Mouse (Mus musculus) limb, embryonic 11.5 days (tissue): ENCODE measurements around the gene Tnfaip8l1. TPM values are rescaled to one million over a fixed set of nuclear protein-coding genes. Genes with fewer than 3 reads are reported as not detected.
A peak's percentile ranks its signal among the peaks of the same experiment; 100 is the strongest.

Experiments
- ATAC-seq: fragments of 200-750 bp; cut with Nextera tagmentation; 2 replicates; pipeline ENCODE4 v1.8.0; 2017; ENCODE audit warnings: low read depth; ENCODE audit not compliant: insufficient number of reproducible peaks, low FRiP score, low TSS enrichment
- DNase-seq: peaks from one replicate; pipeline ENCODE4 v3.0.0-alpha.2; 2015; ENCODE audit warnings: low spot score
- H3K27ac ChIP-seq: fragments of 300-500 bp; sonication (generic); replicated peaks from 2 replicates; pipeline ENCODE4 v1.5.1; 2014; ENCODE audit warnings: low read depth, mild to moderate bottlenecking, low read length
- H3K27me3 ChIP-seq: fragments of 300-500 bp; sonication (generic); 2 replicates; pipeline ENCODE4 v1.6.1; 2014; ENCODE audit warnings: mild to moderate bottlenecking, low read length, mixed read lengths; ENCODE audit not compliant: control insufficient read depth, insufficient read depth
- H3K36me3 ChIP-seq: fragments of 300-500 bp; sonication (generic); 2 replicates; pipeline ENCODE4 v1.6.1; 2014; ENCODE audit warnings: mild to moderate bottlenecking, low read length, moderate library complexity, mixed read lengths; ENCODE audit not compliant: control insufficient read depth, insufficient read depth
- H3K4me1 ChIP-seq: fragments of 300-500 bp; sonication (generic); 2 replicates; pipeline ENCODE4 v1.6.1; 2014; ENCODE audit warnings: low read length, mixed read lengths; ENCODE audit not compliant: control insufficient read depth, insufficient read depth
- H3K4me2 ChIP-seq: fragments of 300-500 bp; sonication (generic); 2 replicates; pipeline ENCODE4 v1.6.1; 2014; ENCODE audit warnings: low read depth, mild to moderate bottlenecking, moderate library complexity; ENCODE audit not compliant: severe bottlenecking
- H3K4me3 ChIP-seq: fragments of 300-500 bp; sonication (generic); 2 replicates; pipeline ENCODE4 v1.5.1; 2014; ENCODE audit warnings: low read depth, low read length
- H3K9ac ChIP-seq: fragments of 300-500 bp; sonication (generic); 2 replicates; pipeline ENCODE4 v1.6.1; 2014; ENCODE audit warnings: mild to moderate bottlenecking, low read length
- H3K9me3 ChIP-seq: fragments of 300-500 bp; sonication (generic); 2 replicates; pipeline ENCODE4 v1.6.1; 2016; ENCODE audit warnings: low read length; ENCODE audit not compliant: control insufficient read depth
- WGBS: fragments of 180-500 bp; shearing (Covaris S2); extraction: QIAGEN DNeasy Blood & Tissue Kit; methylation state at CpG from one replicate; pipeline ENCODE4 v1.1.7; 2014; 5-methylcytosine and 5-hydroxymethylcytosine counted together
- polyA plus RNA-seq: library from polyadenylated mRNA; unstranded; fragments of >200 nt; fragmentation: Nextera tagmentation; extraction: Ambion mirVana; gene quantifications from 2 replicates; pipeline ENCODE4 v1.2.1, GENCODE M21; 2014

Gene Tnfaip8l1
- polyA plus RNA-seq, 1 experiment from 2014 or later: 9.2 TPM

DNA sequence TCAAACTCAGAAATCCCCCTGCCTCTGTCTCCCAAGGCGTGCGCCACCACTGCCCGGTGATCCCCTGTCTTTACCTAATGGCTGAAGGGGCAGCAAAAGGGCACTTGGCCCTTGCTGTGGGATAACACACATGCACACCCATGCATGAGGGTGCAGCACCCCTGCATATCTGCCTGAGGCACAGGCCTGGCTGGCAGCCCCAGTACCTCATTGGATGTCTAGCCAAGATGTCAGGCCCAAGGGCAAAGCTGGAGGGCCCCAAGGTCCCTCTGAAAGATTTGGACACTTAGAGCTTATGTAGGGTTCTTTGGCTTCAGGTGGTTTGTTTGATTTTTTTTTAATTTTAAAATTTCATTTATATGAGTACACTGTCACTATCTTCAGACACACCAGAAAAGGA lies 13.1 kb downstream of the Tnfaip8l1 start:
- no peak overlapping the region for H3K9ac ChIP-seq
- H3K27me3 ChIP-seq: no peaks in the 10 kb centered on the region
- H3K4me2 ChIP-seq: no peak overlapping the region
- no peak overlapping the region for H3K27ac ChIP-seq
- no peak for DNase-seq
- 95% methylated on average over 3 of the region's 3 CpGs for WGBS
- H3K36me3 ChIP-seq: peaks cover 22% of the 10 kb centered on the region
- H3K4me3 ChIP-seq: no peak overlapping the region
- no peaks in the 10 kb centered on the region for H3K4me1 ChIP-seq
- no peak for ATAC-seq
- no peaks in the 10 kb centered on the region for H3K9me3 ChIP-seq

DNA sequence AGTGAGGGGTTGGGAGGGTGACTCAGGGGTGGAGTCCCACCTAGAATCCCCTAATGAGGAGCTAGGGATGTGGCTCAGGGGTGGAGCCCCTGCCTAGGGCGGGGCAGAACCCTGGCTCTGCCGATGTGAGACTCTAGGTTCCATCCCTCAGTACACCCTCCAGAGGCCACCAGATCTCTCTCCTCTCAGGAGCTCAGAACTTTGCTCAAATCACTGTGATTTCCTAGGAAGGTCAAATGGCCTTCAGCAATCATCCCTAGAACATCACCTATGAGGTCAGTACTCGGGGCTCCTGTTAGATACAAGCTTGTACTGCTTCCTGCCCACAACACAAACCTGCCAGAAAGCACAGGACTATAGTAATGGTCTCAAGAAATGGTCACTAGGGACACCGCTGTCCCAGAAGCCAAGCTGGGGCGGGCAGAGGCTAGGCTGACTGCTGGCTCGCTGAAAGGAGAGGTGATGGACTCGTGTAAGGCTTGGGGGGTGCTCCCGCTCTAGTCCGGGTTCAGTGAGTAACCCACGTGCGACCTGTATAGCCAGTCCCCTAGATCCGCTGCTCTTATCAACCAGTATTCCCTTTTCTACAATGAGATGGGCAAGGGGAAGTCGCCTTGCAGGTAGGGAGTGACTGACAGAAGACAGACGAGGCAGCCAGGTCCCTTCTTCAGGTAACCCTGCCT lies 20.8 kb downstream of the Tnfaip8l1 start:
- WGBS: 3% methylated on average over 14 of the region's 14 CpGs
- peak overlapping the region; percentile 85 for H3K4me3 ChIP-seq
- no peak overlapping the region for H3K27ac ChIP-seq
- peak; percentile 20; the same call in 1 of the 2 replicates for ATAC-seq
- H3K9me3 ChIP-seq: no peaks in the 10 kb centered on the region
- DNase-seq: peak; percentile 32
- no peaks in the 10 kb centered on the region for H3K27me3 ChIP-seq
- H3K36me3 ChIP-seq: peaks cover 9% of the 10 kb centered on the region; the same call in 1 of the 2 replicates
- H3K4me2 ChIP-seq: peak overlapping the region; percentile 78
- H3K9ac ChIP-seq: peak overlapping the region; percentile 70
- H3K4me1 ChIP-seq: peaks cover 9% of the 10 kb centered on the region

DNA sequence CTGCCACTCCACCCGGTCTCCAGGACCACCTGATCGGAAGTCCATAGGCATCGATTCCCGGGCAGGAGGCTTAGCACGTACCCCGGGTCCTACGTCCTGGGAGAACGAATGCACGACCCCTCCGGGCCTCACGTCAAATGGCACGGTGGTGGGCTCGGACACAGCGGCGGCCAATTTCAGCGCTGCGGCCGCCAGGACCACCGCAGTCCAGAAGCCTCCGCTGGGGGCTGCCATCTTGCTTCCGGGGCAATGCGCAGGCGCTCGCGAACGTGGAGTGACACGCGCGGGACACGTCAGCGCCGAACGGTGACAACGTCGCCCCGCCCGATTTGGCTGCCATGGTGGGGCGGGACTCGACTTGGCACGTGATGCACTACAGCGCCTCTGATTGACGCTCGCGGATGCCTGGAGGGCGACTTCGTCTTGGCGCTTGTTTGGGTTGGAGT lies 21.4 kb downstream of the Tnfaip8l1 start, which contains the start of gene Mydgf:
Mydgf (minus strand) TSS at position 263 of the 446 bp plus-strand sequence.
- Histone ChIP-seq H3K4me1 (peaks cover 9% of the 10 kb centered on the region), H3K4me2 (peak within 1 kb of the TSS; percentile 78), H3K27me3 (no peaks in the 10 kb centered on the region), H3K4me3 (peak within 1 kb of the TSS; percentile 85), H3K9me3 (no peaks in the 10 kb centered on the region), H3K9ac (peak within 1 kb of the TSS; percentile 70), H3K27ac (no peak within 1 kb of the TSS), H3K36me3 (peaks cover 11% of the 10 kb centered on the region; the same call in 1 of the 2 replicates)
- DNase-seq (peak; percentile 97), ATAC-seq (peak; percentile 85)
- WGBS: under 1% methylated on average over 47 of the region's 47 CpGs

DNA sequence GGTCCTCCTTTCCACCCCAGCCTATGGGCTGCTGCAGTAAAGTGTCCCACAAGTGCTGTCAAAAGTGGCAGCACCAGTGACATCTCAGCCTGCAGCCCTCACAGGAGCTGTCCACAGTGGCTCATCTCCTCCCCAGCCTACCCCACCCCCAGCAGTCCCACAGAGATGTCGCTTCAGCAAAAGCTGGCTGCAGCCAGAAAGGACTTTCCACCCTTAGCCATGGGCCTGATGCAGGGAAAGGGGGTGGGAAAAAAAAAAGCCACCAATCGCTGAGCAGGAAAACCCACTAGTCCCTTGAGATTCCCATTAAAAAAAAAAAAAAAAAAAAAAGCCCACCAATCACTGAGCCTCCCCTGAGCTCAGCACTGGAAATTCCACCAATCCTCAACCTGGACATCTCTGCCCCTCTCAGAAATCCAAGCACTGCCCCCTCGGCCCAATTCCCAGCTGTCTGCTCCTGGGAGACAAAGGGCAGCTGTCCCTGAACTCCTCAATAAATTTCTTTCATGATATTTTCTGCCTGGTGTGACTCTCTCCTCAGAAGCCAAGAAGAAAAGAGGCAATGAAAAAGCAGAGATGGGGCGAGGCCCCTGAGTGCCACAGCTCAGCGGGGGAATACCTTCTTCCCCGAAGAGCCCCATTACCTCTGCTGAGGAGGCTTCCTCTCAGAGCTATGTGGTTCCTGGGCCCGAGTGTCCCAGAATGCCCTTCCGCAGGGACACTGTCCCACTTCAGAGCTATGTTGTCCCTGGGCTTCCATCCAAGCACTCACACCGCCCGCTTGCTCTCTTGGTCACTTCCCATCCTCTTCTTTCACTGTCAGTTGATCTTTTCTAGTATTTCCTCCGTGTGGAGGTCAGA lies 23.2 kb downstream of the Tnfaip8l1 start:
- Histone ChIP-seq H3K9ac (no peak overlapping the region), H3K4me2 (no peak overlapping the region), H3K27ac (peak overlapping the region; percentile 67; the same call in 1 of the 2 replicates), H3K9me3 (no peaks in the 10 kb centered on the region), H3K27me3 (no peaks in the 10 kb centered on the region), H3K4me3 (no peak overlapping the region), H3K36me3 (peaks cover 6% of the 10 kb centered on the region; the same call in 1 of the 2 replicates), H3K4me1 (peaks cover 9% of the 10 kb centered on the region)
- WGBS: 49% methylated on average over 11 of the region's 11 CpGs
- ATAC-seq (peak; percentile 18; the same call in 1 of the 2 replicates), DNase-seq (no peak)

DNA sequence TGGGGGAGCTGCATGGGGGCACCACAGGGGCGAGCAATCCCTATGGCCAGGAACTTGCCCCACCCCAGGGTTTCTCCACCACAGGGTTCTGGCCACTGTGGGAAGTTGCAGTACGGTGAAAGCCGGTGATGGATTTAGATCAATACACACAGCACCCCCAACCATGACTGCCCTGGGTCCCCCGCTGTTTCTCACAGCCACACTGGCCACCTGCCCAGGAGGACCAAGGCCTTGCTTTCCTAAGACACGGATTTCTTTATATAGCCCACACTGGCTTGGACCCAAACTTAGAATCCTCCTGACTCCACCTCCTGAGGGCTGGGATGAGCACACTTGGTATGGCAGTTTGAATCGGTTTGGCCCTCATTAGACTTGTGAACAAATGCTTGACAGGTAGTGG lies 29.0 kb downstream of the Tnfaip8l1 start:
- no peak for DNase-seq
- no peaks in the 10 kb centered on the region for H3K27me3 ChIP-seq
- H3K27ac ChIP-seq: no peak overlapping the region
- H3K9me3 ChIP-seq: no peaks in the 10 kb centered on the region
- H3K9ac ChIP-seq: no peak overlapping the region
- no peak for ATAC-seq
- no peak overlapping the region for H3K4me2 ChIP-seq
- H3K4me1 ChIP-seq: no peaks in the 10 kb centered on the region
- H3K4me3 ChIP-seq: no peak overlapping the region
- 92% methylated on average over 6 of the region's 6 CpGs for WGBS
- H3K36me3 ChIP-seq: peaks cover 20% of the 10 kb centered on the region; the same call in 1 of the 2 replicates

DNA sequence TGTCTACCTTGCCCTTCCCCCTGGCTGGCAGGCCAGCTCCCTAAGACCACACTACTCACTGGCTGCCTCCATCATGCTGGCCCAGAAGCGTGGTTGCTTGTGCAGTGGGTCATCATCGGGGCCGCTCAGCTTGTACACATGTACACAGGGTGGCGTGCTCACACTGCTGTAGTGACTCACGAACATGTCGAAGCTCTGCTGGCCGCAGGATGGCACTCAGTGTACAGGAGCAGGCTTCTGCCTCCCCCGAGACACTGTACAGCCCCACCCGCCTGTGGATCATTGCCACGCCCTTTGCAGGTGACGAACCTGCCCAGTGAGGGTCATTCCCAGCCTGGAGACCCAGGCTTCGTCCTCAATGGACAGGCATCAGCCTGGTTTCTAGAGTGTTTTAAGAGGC lies 32.1 kb downstream of the Tnfaip8l1 start:
- H3K4me3 ChIP-seq: no peak overlapping the region
- H3K27ac ChIP-seq: no peak overlapping the region
- 92% methylated on average over 12 of the region's 12 CpGs for WGBS
- no peak overlapping the region for H3K9ac ChIP-seq
- H3K9me3 ChIP-seq: peaks cover 3% of the 10 kb centered on the region; the same call in 1 of the 2 replicates
- H3K36me3 ChIP-seq: peaks cover 39% of the 10 kb centered on the region
- H3K4me2 ChIP-seq: no peak overlapping the region
- ATAC-seq: no peak
- H3K4me1 ChIP-seq: no peaks in the 10 kb centered on the region
- DNase-seq: no peak
- no peaks in the 10 kb centered on the region for H3K27me3 ChIP-seq

DNA sequence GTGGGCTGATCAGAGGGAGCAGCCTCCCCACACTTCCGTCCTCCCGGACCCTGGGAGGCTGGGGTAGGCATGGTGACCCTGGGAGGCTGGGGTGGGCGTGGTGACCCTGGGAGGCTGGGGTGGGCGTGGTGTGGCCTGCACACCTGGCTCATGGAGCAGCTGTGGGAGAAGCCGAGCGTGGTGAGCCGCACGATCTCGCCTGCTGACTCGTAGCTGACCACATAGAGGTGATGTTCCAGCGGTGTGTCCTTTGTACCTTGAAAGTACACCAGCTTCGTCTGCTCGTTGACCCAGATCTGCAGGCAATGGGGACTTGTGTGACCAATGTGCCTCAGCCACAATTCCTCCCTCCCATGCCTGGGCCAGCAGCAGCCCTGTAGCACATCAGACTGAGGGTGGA lies 32.5 kb downstream of the Tnfaip8l1 start:
- H3K36me3 ChIP-seq: peaks cover 38% of the 10 kb centered on the region
- no peak overlapping the region for H3K4me2 ChIP-seq
- H3K4me1 ChIP-seq: no peaks in the 10 kb centered on the region
- no peak overlapping the region for H3K9ac ChIP-seq
- no peak for DNase-seq
- peaks cover 3% of the 10 kb centered on the region; the same call in 1 of the 2 replicates for H3K9me3 ChIP-seq
- no peak for ATAC-seq
- no peak overlapping the region for H3K4me3 ChIP-seq
- H3K27ac ChIP-seq: no peak overlapping the region
- 89% methylated on average over 13 of the region's 13 CpGs for WGBS
- H3K27me3 ChIP-seq: no peaks in the 10 kb centered on the region

DNA sequence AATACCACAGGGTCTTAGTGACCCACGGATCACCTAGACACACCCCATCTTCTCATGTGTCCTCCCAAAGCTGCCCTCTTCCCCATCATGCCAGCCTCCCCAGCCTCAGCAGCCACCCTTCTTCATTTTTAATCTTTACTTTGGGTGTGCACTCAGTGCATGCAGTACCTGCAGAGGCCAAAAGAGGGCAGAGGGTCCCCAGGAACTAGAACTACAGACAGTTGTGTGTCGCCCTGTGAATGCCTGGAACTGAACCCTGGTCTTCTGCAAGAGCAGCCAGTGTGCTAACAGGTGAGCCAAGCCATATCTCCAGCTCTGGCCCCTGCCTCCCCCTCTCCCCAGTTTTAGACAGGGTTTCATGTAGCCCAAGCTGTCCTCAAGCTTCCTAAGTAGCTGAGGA lies 34.6 kb downstream of the Tnfaip8l1 start:
- DNase-seq (no peak), ATAC-seq (no peak)
- H3K36me3 ChIP-seq: peaks cover 45% of the 10 kb centered on the region
- H3K4me2 ChIP-seq: no peak overlapping the region
- no peaks in the 10 kb centered on the region for H3K4me1 ChIP-seq
- 77% methylated on average over 2 of the region's 2 CpGs for WGBS
- no peak overlapping the region for H3K27ac ChIP-seq
- no peaks in the 10 kb centered on the region for H3K27me3 ChIP-seq
- H3K4me3 ChIP-seq: no peak overlapping the region
- no peak overlapping the region for H3K9ac ChIP-seq
- peaks cover 3% of the 10 kb centered on the region; the same call in 1 of the 2 replicates for H3K9me3 ChIP-seq
